Mouse (Mus musculus) CH12.LX (cell line): ENCODE measurements at regions not wholly inside any gene's neighbourhood (a gene's known extent, or its start where the extent isn't known, plus 50 kb on each side); places are given as distances from the start of the nearest gene placed in this dataset.

Source experiments
- DNase-seq: peaks from one replicate; pipeline ENCODE4 v3.0.0-alpha.2; 2013; ENCODE audit errors: extremely low read depth
- H3K27ac ChIP-seq: 2 replicates; pipeline ENCODE4 v1.5.1; 2012; ENCODE audit warnings: low read depth, mild to moderate bottlenecking, control low read depth, moderate library complexity; ENCODE audit not compliant: insufficient read depth
- H3K27me3 ChIP-seq: replicated peaks from 2 replicates; pipeline ENCODE3; 2012; ENCODE audit warnings: inconsistent platforms
- H3K36me3 ChIP-seq, 2 experiments: replicated peaks in 1 of 2; 2 replicates each; pipeline versions ENCODE3 to v1.6.1; 2012; ENCODE audit warnings: inconsistent platforms in 1 of 2, low read length in 1 of 2, mild to moderate bottlenecking in 1 of 2, mixed read lengths in 1 of 2, moderate library complexity in 1 of 2; ENCODE audit not compliant: control insufficient read depth in 1 of 2, insufficient read depth in 1 of 2
- H3K4me1 ChIP-seq, 2 experiments: 2 replicates each; pipeline ENCODE4 v1.6.1; 2012; ENCODE audit warnings: inconsistent platforms in 1 of 2, moderate library complexity in 1 of 2; ENCODE audit not compliant: insufficient read depth in 2 of 2, control insufficient read depth in 1 of 2
- H3K4me2 ChIP-seq: 2 replicates; pipeline ENCODE4 v1.6.1; 2012; ENCODE audit warnings: low read depth, mild to moderate bottlenecking, control low read depth; ENCODE audit not compliant: poor library complexity, insufficient read depth, severe bottlenecking
- H3K4me3 ChIP-seq, 3 experiments: fragments of 150-350 bp in 1 of 3; sonication (generic) in 1 of 3; replicated peaks in 1 of 3; 2 replicates each; pipeline versions ENCODE3 to v1.5.1; 2011 to 2012; ENCODE audit warnings: low read depth in 2 of 3, low read length in 2 of 3, mild to moderate bottlenecking in 2 of 3, moderate library complexity in 2 of 3, control low read depth in 1 of 3, improper control_type of control experiment in 1 of 3, inconsistent platforms in 1 of 3, mixed read lengths in 1 of 3; ENCODE audit not compliant: poor library complexity in 1 of 3
- H3K79me2 ChIP-seq: replicated peaks from 2 replicates; pipeline ENCODE4 v1.6.1; 2012; ENCODE audit warnings: mild to moderate bottlenecking, moderate library complexity; ENCODE audit not compliant: control insufficient read depth, poor library complexity, insufficient read depth, severe bottlenecking; ENCODE audit errors: extremely low read depth
- H3K9ac ChIP-seq: 2 replicates; pipeline ENCODE4 v1.6.1; 2012; ENCODE audit warnings: low read depth, mild to moderate bottlenecking, control low read depth, moderate library complexity; ENCODE audit not compliant: insufficient read depth
- H3K9me3 ChIP-seq: replicated peaks from 2 replicates; pipeline ENCODE3; 2012; ENCODE audit warnings: low read length, inconsistent platforms, mixed read lengths
- CHD2 ChIP-seq: IDR thresholded peaks from 2 replicates; pipeline ENCODE4 v1.6.1; 2011; ENCODE audit warnings: low read length, improper control_type of control experiment
- IRF4 ChIP-seq: IDR thresholded peaks from 2 replicates; pipeline ENCODE4 v1.6.1; 2014; ENCODE audit warnings: low read depth, mild to moderate bottlenecking, inconsistent platforms, low read length, improper control_type of control experiment
- JUN ChIP-seq: IDR thresholded peaks from 2 replicates; pipeline ENCODE4 v1.6.1; 2011; ENCODE audit warnings: low read depth, mild to moderate bottlenecking, low read length, improper control_type of control experiment, moderate library complexity; ENCODE audit not compliant: insufficient read depth
- KAT2A ChIP-seq: IDR thresholded peaks from 2 replicates; pipeline ENCODE4 v1.6.1; 2012; ENCODE audit warnings: low read length, improper control_type of control experiment, inconsistent platforms; ENCODE audit not compliant: insufficient replicate concordance
- MAX ChIP-seq: IDR thresholded peaks from 2 replicates; pipeline ENCODE4 v1.6.1; 2011; ENCODE audit warnings: low read length, improper control_type of control experiment
- MEF2A ChIP-seq: IDR thresholded peaks from 2 replicates; pipeline ENCODE4 v1.6.1; 2014; ENCODE audit warnings: low read depth, mild to moderate bottlenecking, inconsistent platforms, low read length, improper control_type of control experiment, borderline replicate concordance
- MXI1 ChIP-seq: IDR thresholded peaks from 2 replicates; pipeline ENCODE4 v1.6.1; 2011; ENCODE audit warnings: mild to moderate bottlenecking, low read depth, low read length, improper control_type of control experiment
- NELFE ChIP-seq: IDR thresholded peaks from 2 replicates; pipeline ENCODE4 v1.6.1; 2011; ENCODE audit warnings: low read depth, low read length, improper control_type of control experiment
- NRF1 ChIP-seq: IDR thresholded peaks from 2 replicates; pipeline ENCODE4 v1.6.1; 2014; ENCODE audit warnings: low read depth, mild to moderate bottlenecking, inconsistent platforms, low read length, improper control_type of control experiment, moderate library complexity
- PAX5 ChIP-seq: IDR thresholded peaks from 2 replicates; pipeline ENCODE4 v1.6.1; 2012; ENCODE audit warnings: low read length, inconsistent platforms, mixed read lengths
- POLR2A ChIP-seq: IDR thresholded peaks from 2 replicates; pipeline ENCODE4 v1.6.1; 2011; ENCODE audit warnings: low read depth, mild to moderate bottlenecking, improper control_type of control experiment, low read length
- RAD21 ChIP-seq: IDR thresholded peaks from 2 replicates; pipeline ENCODE4 v1.6.1; 2011; ENCODE audit warnings: low read depth, mild to moderate bottlenecking, low read length, improper control_type of control experiment, moderate library complexity
- RCOR1 ChIP-seq: conservative IDR thresholded peaks from 2 replicates; pipeline ENCODE4 v1.6.1; 2012; ENCODE audit warnings: low read depth, mild to moderate bottlenecking, inconsistent platforms, low read length, improper control_type of control experiment
- SIN3A ChIP-seq: IDR thresholded peaks from 2 replicates; pipeline ENCODE4 v1.6.1; 2012; ENCODE audit warnings: low read length, improper control_type of control experiment, inconsistent platforms
- SMC3 ChIP-seq: IDR thresholded peaks from 2 replicates; pipeline ENCODE4 v1.6.1; 2011; ENCODE audit warnings: low read depth, low read length, improper control_type of control experiment
- UBTF ChIP-seq: IDR thresholded peaks from 2 replicates; pipeline ENCODE4 v1.6.1; 2012; ENCODE audit warnings: low read depth, mild to moderate bottlenecking, inconsistent platforms, low read length, improper control_type of control experiment, moderate library complexity
- USF1 ChIP-seq: IDR thresholded peaks from 2 replicates; pipeline ENCODE4 v1.6.1; 2014; ENCODE audit warnings: low read depth, mild to moderate bottlenecking, inconsistent platforms, low read length, improper control_type of control experiment
- USF2 ChIP-seq: conservative IDR thresholded peaks from 2 replicates; pipeline ENCODE4 v1.6.1; 2011; ENCODE audit warnings: low read depth, low read length, improper control_type of control experiment
- ZMIZ1 ChIP-seq: IDR thresholded peaks from 2 replicates; pipeline ENCODE4 v1.6.1; 2012; ENCODE audit warnings: low read depth, mild to moderate bottlenecking, inconsistent platforms, low read length, improper control_type of control experiment
- dilution Hi-C: fragments of 300-500 bp; cut with MboI; formaldehyde crosslinking; loops from 2 replicates; pipeline ENCODE4 v1.14.3; 2020; ENCODE audit warnings: low sequenced_read_pairs; ENCODE audit not compliant: extremely low pct_unique_long_range_greater_than_20kb, extremely low pct_ligation_motif_present
- in situ Hi-C: fragments of 300-500 bp; cut with MboI; formaldehyde crosslinking; loops from 3 replicates; pipeline ENCODE4 v1.14.3; 2019; ENCODE audit warnings: low sequenced_read_pairs, low pct_ligation_motif_present, low pct_unique_long_range_greater_than_20kb, mixed read lengths

GRCm38 (mm10) chr9:85593867-85594266, 155.3 kb downstream of the Ibtk start:
- H3K79me2 ChIP-seq = no peaks in the 10 kb centered on the region
- H3K27ac ChIP-seq = no peak overlapping the region
- DNase-seq = no peak
- no peaks in the 10 kb centered on the region for H3K9me3 ChIP-seq
- no peak overlapping the region for H3K4me3 ChIP-seq
- 0 out of 4 replicates have a peak, but pooled peaks cover 4% of the 10 kb centered on the region in 2 experiments for H3K4me1 ChIP-seq
- H3K9ac ChIP-seq = no peak overlapping the region
- dilution Hi-C loops = no loop called here
- TF ChIP-seq MAX (no peak), MEF2A (no peak), RCOR1 (no peak), ZMIZ1 (no peak), MXI1 (no peak), NELFE (no peak), NRF1 (no peak), POLR2A (no peak), USF1 (no peak), IRF4 (no peak), SIN3A (no peak), PAX5 (no peak), SMC3 (no peak), RAD21 (no peak), CHD2 (no peak), UBTF (no peak), KAT2A (no peak)
- in situ Hi-C loops = loop anchor here (25.0 kb wide), 2 partner anchors 257 to 807 kb away; partner anchors contain the start of gene Tent5a
- no peaks in the 10 kb centered on the region for H3K27me3 ChIP-seq
- no peak overlapping the region for H3K4me2 ChIP-seq
- no peaks in the 10 kb centered on the region for H3K36me3 ChIP-seq

GRCm38 (mm10) chr9:85592639-85593038, 156.5 kb downstream of the Ibtk start:
- Histone ChIP-seq H3K4me1 (0 out of 4 replicates have a peak, but pooled peaks cover 4% of the 10 kb centered on the region in 2 experiments), H3K36me3 (no peaks in the 10 kb centered on the region), H3K27ac (no peak overlapping the region), H3K4me2 (no peak overlapping the region), H3K4me3 (no peak overlapping the region), H3K9me3 (no peaks in the 10 kb centered on the region), H3K79me2 (no peaks in the 10 kb centered on the region), H3K9ac (no peak overlapping the region), H3K27me3 (no peaks in the 10 kb centered on the region)
- TF ChIP-seq USF2 = no peak
- TF ChIP-seq JUN = no peak
- TF ChIP-seq ZMIZ1 = no peak
- no peak for DNase-seq
- in situ Hi-C loops = loop anchor here (25.0 kb wide), 2 partner anchors 255 to 805 kb away; partner anchors contain the start of gene Tent5a
- dilution Hi-C loops = no loop called here
